8 mouse cellular contexts compared by ENCODE assay signal in genomic region chr7:66109855-66110635, GRCm38 (mm10). TPM values are rescaled to one million over a fixed set of nuclear protein-coding genes. Genes with fewer than 3 reads are reported as not detected.
DNase-seq lines count a peak whose midpoint lies in the region; ATAC-seq and TF ChIP-seq lines count a peak whose summit lies in the region.

No protein-coding gene starts in this region.

- H3K4me1 ChIP-seq in E14TG2a.4 (replicated peaks; ENCODE audit: low read depth, low read length): peaks cover 23% of the 10 kb centered on the region
- H3K4me1 ChIP-seq in forebrain, postnatal 0 days (ENCODE audit: insufficient read depth): peaks cover 8% of the 10 kb centered on the region; the same call in 1 of the 2 replicates
- H3K4me1 ChIP-seq in kidney, embryonic 15.5 days: peaks cover 44% of the 10 kb centered on the region
- no peaks in the 10 kb centered on the region; the same call in 1 of the 2 replicates for H3K4me1 ChIP-seq in small intestine, adult 2 months (ENCODE audit: control insufficient read depth, insufficient read depth, insufficient read length, low read length)

- TF ChIP-seq CTCF in E14TG2a.4 (conservative IDR thresholded peaks at IDR 0.05; ENCODE audit: low read length): no peak
- no peak for TF ChIP-seq CTCF in forebrain, postnatal 0 days (IDR thresholded peaks at IDR 0.05; ENCODE audit: low read depth)
- TF ChIP-seq CTCF in small intestine, adult 2 months (IDR thresholded peaks at IDR 0.05; ENCODE audit: extremely low read depth, insufficient read length, insufficient replicate concordance, low read depth, low read length): no peak

- H3K27me3 ChIP-seq in E14TG2a.4 (ENCODE audit: insufficient read depth, low read length): peaks cover 42% of the 10 kb centered on the region
- H3K27me3 ChIP-seq in forebrain, postnatal 0 days (ENCODE audit: insufficient read depth, low read length): no peaks in the 10 kb centered on the region
- H3K27me3 ChIP-seq in kidney, embryonic 15.5 days: no peaks in the 10 kb centered on the region
- H3K27me3 ChIP-seq in small intestine, adult 2 months (ENCODE audit: control insufficient read depth, insufficient read depth, low read length): peaks cover 7% of the 10 kb centered on the region; the same call in 1 of the 2 replicates

- TF ChIP-seq POLR2A in small intestine, adult 2 months (IDR thresholded peaks at IDR 0.05; ENCODE audit: low read depth, low read length): no peak

- no peaks in the 10 kb centered on the region for H3K36me3 ChIP-seq in E14TG2a.4 (ENCODE audit: insufficient read depth, low read length)
- H3K36me3 ChIP-seq in forebrain, postnatal 0 days (ENCODE audit: insufficient read depth): no peaks in the 10 kb centered on the region
- H3K36me3 ChIP-seq in kidney, embryonic 15.5 days: peaks cover 5% of the 10 kb centered on the region
- H3K36me3 ChIP-seq in small intestine, adult 2 months (ENCODE audit: control insufficient read depth, insufficient read depth, low read length): no peaks in the 10 kb centered on the region

- no peaks in the 10 kb centered on the region for H3K9me3 ChIP-seq in E14TG2a.4 (ENCODE audit: low read length)
- no peaks in the 10 kb centered on the region for H3K9me3 ChIP-seq in forebrain, postnatal 0 days (ENCODE audit: low read length)
- H3K9me3 ChIP-seq in kidney, embryonic 15.5 days (replicated peaks): no peaks in the 10 kb centered on the region

- H3K27ac ChIP-seq in forebrain, postnatal 0 days (ENCODE audit: low read depth, low read length): peak overlapping the region; percentile 93
- H3K27ac ChIP-seq in kidney, embryonic 15.5 days: peak overlapping the region; percentile 87
- H3K27ac ChIP-seq in small intestine, adult 2 months (ENCODE audit: insufficient read depth, low read depth, low read length): no peak overlapping the region; the same call in 1 of the 2 replicates

- 2% methylated on average over 51 of the region's 77 CpGs for WGBS in forebrain, postnatal 0 days
- under 1% methylated on average over 57 of the region's 77 CpGs for WGBS in kidney, embryonic 15.5 days
- 2% methylated on average over 64 of the region's 77 CpGs for WGBS in small intestine, adult 2 months

- peak; percentile 56 for DNase-seq in 3T3-L1 (ENCODE audit: low read depth, low spot score)
- peak; percentile 38 to 66 for DNase-seq in cerebellum, adult 18-20 months
- peak; percentile 34 for DNase-seq in forebrain, postnatal 0 days

- ATAC-seq in forebrain, postnatal 0 days: peak; percentile 23
- ATAC-seq in kidney, embryonic 15.5 days (replicated peaks; ENCODE audit: low FRiP score): peak; percentile 34
- 0 out of 2 replicates have a peak, but pooled peaks have one; percentile 3 for ATAC-seq in megakaryocyte, adult 5-6 weeks (ENCODE audit: poor library complexity, severe bottlenecking)
- no peak for ATAC-seq in megakaryocyte-erythroid progenitor cell, adult 5-6 weeks (replicated peaks; ENCODE audit: low FRiP score, low TSS enrichment, poor library complexity, severe bottlenecking)

- H3K4me2 ChIP-seq in forebrain, postnatal 0 days (ENCODE audit: low read depth): peak overlapping the region; percentile 97
- H3K4me2 ChIP-seq in kidney, embryonic 15.5 days: peak overlapping the region; percentile 84

- H3K9ac ChIP-seq in forebrain, postnatal 0 days: peak overlapping the region; percentile 87
- peak overlapping the region; percentile 87 for H3K9ac ChIP-seq in kidney, embryonic 15.5 days

- peak overlapping the region; percentile 83 for H3K4me3 ChIP-seq in E14TG2a.4 (replicated peaks; ENCODE audit: low read length)
- peak overlapping the region; percentile 82 for H3K4me3 ChIP-seq in forebrain, postnatal 0 days (ENCODE audit: low read depth, low read length)
- H3K4me3 ChIP-seq in kidney, embryonic 15.5 days (replicated peaks): peak overlapping the region; percentile 75
- H3K4me3 ChIP-seq in small intestine, adult 2 months (ENCODE audit: low read depth, low read length): peak overlapping the region; percentile 66

RNA-seq across cellular contexts. Expression of gene Chsy1, which starts 0.7 kb away (rescaled TPM):
- 39.8 and 49.9 TPM in 2 replicates for total RNA-seq in forebrain, postnatal 0 days (2014; rRNA removed)
- polyA plus RNA-seq in forebrain, postnatal 0 days (2015; fragmentation: Nextera tagmentation; extraction: Ambion mirVana): 8.7 TPM in 2 replicates
- polyA plus RNA-seq in kidney, embryonic 15.5 days (2015; fragmentation: Nextera tagmentation; extraction: Ambion mirVana): 15.8 and 16.1 TPM in 2 replicates
- 18.2 and 21.2 TPM in 2 replicates for total RNA-seq in megakaryocyte, adult 5-6 weeks (2015)
- 37.1 and 37.6 TPM in 2 replicates for total RNA-seq in megakaryocyte, adult 5-6 weeks (2017)
- 1.4 and 1.6 TPM in 2 replicates for polyA plus RNA-seq in small intestine, adult 2 months (2012; rRNA removed)
- 11.4 and 14.8 TPM in 2 replicates for total RNA-seq in megakaryocyte-erythroid progenitor cell, adult 5-6 weeks (2014; fragmentation: Nextera tagmentation)
- 14.4 and 26.4 TPM in 2 replicates for total RNA-seq in megakaryocyte-erythroid progenitor cell, adult 5-6 weeks (2017)

RNA-seq across cellular contexts. Expression of gene Selenos, which starts 30.6 kb away (rescaled TPM):
- 49.7 and 52.2 TPM in 2 replicates for total RNA-seq in forebrain, postnatal 0 days (2014; rRNA removed)
- polyA plus RNA-seq in forebrain, postnatal 0 days (2015; fragmentation: Nextera tagmentation; extraction: Ambion mirVana): 110 and 117 TPM in 2 replicates
- polyA plus RNA-seq in kidney, embryonic 15.5 days (2015; fragmentation: Nextera tagmentation; extraction: Ambion mirVana): 107 and 117 TPM in 2 replicates
- total RNA-seq in megakaryocyte, adult 5-6 weeks (2015): 113 and 122 TPM in 2 replicates
- 74.8 and 84.5 TPM in 2 replicates for total RNA-seq in megakaryocyte, adult 5-6 weeks (2017)
- polyA plus RNA-seq in small intestine, adult 2 months (2012; rRNA removed): 107 and 123 TPM in 2 replicates
- 38.0 and 42.2 TPM in 2 replicates for total RNA-seq in megakaryocyte-erythroid progenitor cell, adult 5-6 weeks (2014; fragmentation: Nextera tagmentation)
- 44.9 and 47.5 TPM in 2 replicates for total RNA-seq in megakaryocyte-erythroid progenitor cell, adult 5-6 weeks (2017)

RNA-seq across cellular contexts. Expression of gene Snrpa1, which starts 51.2 kb away (rescaled TPM):
- total RNA-seq in forebrain, postnatal 0 days (2014; rRNA removed): 45.6 and 55.8 TPM in 2 replicates
- 135 TPM in 2 replicates for polyA plus RNA-seq in forebrain, postnatal 0 days (2015; fragmentation: Nextera tagmentation; extraction: Ambion mirVana)
- polyA plus RNA-seq in kidney, embryonic 15.5 days (2015; fragmentation: Nextera tagmentation; extraction: Ambion mirVana): 184 and 190 TPM in 2 replicates
- 53.8 and 59.6 TPM in 2 replicates for total RNA-seq in megakaryocyte, adult 5-6 weeks (2015)
- total RNA-seq in megakaryocyte, adult 5-6 weeks (2017): 61.4 and 76.3 TPM in 2 replicates
- 2.2 and 4.7 TPM in 2 replicates for polyA plus RNA-seq in small intestine, adult 2 months (2012; rRNA removed)
- total RNA-seq in megakaryocyte-erythroid progenitor cell, adult 5-6 weeks (2014; fragmentation: Nextera tagmentation): 141 and 167 TPM in 2 replicates
- total RNA-seq in megakaryocyte-erythroid progenitor cell, adult 5-6 weeks (2017): 151 and 194 TPM in 2 replicates
